Mouse (Mus musculus) regulatory T cell (primary cell): Measurements from ENCODE around the gene Calcb.

ENCODE experiments used
- in situ Hi-C: fragments of 300-600 bp; cut with MboI, MseI; formaldehyde crosslinking; loops from one replicate; pipeline ENCODE4 v1.15.1; 2025; ENCODE audit warnings: high pct_unique_total_duplicates

The Calcb gene

GRCm38 (mm10) chr7:114753471-114753870 lies 35.0 kb downstream of the Calcb start:
- in situ Hi-C loops, result no loop called here

DNA sequence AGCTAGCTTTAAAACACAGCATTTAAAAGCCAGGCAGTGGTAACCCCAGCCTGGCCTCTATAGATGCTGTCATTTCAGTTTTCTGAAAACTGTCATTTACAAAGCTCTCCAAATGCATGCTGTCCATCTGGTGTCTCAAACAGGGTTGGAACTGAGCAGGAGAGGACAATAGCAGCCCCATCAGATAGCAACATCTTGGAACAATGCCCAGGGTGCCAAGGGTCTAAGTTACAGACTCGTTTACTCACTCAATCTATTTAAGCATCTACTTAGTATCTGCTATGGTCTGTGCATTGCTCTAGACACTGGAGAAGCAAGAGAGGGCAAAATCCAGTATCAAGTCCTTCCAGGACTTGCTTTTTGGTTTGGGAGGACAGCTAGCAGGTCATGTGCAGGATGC lies 35.8 kb downstream of the Calcb start:
- in situ Hi-C loops, result no loop called here

DNA sequence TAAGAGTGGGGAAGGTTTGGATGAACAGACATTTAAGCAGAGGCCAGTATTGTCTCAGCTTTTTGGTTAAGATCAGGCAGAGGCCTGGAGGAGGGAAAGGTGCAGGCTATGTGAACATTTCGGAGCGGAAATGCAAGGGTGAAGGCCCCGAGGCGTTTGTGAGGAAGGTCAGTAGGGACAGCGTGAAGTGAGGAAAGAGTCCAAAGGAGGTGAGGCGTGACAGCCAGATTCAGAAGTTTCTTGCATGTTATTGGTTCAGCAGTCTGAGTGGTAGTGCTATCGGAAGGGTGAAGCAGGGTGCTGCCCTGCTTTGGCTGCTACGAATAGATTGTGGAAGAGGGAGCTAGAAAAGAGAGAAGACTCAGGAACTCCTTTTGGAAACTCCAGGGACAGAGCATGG lies 36.2 kb downstream of the Calcb start:
- in situ Hi-C loops, result no loop called here

GRCm38 (mm10) chr7:114762660-114763059 lies 44.2 kb downstream of the Calcb start:
- in situ Hi-C loops, result no loop called here

- in situ Hi-C loops, result no loop called here
Observed at GRCm38 (mm10) chr7:114765273-114765672, 46.8 kb downstream of the Calcb start.

- in situ Hi-C loops, result no loop called here
Observed at GRCm38 (mm10) chr7:114766523-114766922, 48.1 kb downstream of the Calcb start.

GRCm38 (mm10) chr7:114768516-114768915 lies 50.1 kb downstream of the Calcb start:
- in situ Hi-C loops, result no loop called here

DNA sequence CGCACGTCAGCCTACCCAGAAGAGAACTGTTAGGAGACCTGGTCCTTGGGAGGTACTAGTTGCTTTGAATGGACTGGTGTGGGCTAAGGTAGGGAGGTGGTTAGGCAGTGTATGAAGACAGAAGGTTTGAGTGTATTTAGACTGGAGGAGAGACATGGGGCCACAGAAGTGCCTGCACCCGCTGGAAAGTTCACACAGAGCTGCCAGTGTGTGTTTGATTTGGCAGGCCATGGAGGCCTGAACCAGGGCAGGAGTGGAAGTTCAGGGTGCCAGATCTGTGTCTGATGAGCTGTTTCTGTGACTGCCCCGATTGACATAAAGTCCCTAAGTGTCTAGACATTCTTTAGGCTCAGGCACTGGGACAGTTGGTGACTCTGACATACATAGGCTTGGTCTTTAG lies 50.6 kb downstream of the Calcb start:
- in situ Hi-C loops, result no loop called here

DNA sequence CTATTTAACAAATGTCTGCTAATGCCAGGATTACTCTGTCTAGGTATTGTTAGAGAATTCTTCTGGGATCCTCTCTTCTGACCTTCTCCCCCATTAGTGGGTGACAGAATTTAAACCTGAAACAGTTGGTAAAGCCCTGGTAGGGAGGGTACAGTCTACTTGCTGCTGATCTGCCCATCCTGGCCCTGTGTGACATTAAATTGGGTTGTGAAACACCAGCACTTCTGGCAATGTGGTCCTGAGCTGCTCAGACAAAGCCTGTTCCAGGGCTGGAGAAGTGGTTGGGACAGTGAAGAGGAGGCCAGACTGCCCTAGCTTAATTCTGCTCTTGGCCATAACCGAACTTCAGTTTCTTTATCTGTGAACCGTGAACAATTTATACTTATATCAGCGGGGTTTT lies 52.1 kb downstream of the Calcb start:
- in situ Hi-C loops, result no loop called here

DNA sequence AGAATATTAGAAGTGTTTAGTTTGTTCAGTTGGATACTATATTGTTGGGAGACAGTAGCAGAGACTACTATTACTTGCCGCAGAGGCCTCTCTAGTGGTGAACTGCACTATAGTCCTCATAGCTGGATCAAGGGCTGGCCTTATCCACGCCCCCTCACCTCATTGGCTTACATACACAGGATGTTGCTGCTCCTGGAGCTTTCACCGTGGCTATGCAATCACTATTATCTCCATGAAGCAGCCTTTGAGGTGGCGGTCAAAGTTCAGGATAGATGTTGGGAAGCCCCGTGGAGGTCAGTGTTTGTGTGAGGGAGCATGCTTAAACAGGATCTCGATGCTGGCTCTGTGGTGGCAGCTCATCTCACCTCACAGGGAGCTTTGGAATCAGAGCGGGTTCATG lies 53.4 kb downstream of the Calcb start:
- in situ Hi-C loops, result no loop called here
